Mouse (Mus musculus): ENCODE results near the gene Ctbp1.

DNA sequence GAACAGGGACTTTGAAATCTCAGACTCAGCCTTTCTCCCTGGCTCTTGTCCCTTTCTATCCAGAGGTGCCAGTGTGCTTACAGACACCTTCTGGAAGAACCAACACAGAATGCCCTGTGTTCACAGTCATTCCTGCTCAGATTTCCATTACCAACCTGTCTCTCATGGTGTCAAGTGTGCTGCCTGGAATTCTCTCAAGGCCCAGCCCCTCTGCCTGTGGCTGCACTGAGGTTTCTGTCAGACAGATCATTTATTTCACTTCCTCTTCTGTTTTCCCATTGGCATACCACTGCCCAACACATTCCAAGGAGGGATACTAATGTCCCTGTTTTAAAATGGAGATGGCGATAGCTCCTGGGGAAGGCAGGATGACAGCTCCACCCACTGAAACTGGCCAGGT lies 6.6 kb upstream of the Ctbp1 start:
- TF ChIP-seq ZNF384 (IDR thresholded peaks at IDR 0.05; ENCODE audit: low read depth, low read length): no peak
- no peak for TF ChIP-seq ZC3H11A (IDR thresholded peaks at IDR 0.05; ENCODE audit: borderline replicate concordance, low read depth, low read length)
- TF ChIP-seq CHD2 (IDR thresholded peaks at IDR 0.05; ENCODE audit: low read depth, low read length): no peak
- TF ChIP-seq MAFK (IDR thresholded peaks at IDR 0.05; ENCODE audit: insufficient read depth, low read depth, low read length): no peak

All from ES-E14 (cell line).